Mouse (Mus musculus): ENCODE data around the gene Casc4. TPM values are rescaled to one million over a fixed set of nuclear protein-coding genes. Genes with fewer than 3 reads are reported as not detected.
"Not testable (repeated sequence)": the region's sequence is repeated elsewhere in the genome, so short reads cannot be mapped to it uniquely, and the experiment has no call there.

Casc4 gene
- polyA plus RNA-seq, 1 experiment = 28.7 TPM

- DNase-seq = no peak
- Histone ChIP-seq H3K4me3 (replicated peaks; ENCODE audit: extremely low read depth, low read depth, low read length) (no peak overlapping the region), H3K4me1 (ENCODE audit: control insufficient read depth, insufficient read depth, low read length) (no peaks in the 10 kb centered on the region; the same call in 1 of the 2 replicates)
- WGBS = 61% methylated on average over 3 of the region's 3 CpGs
- TF ChIP-seq CTCF (IDR thresholded peaks at IDR 0.05; ENCODE audit: insufficient read depth, low read length) (no peak), POLR2A (IDR thresholded peaks at IDR 0.05; ENCODE audit: borderline replicate concordance, extremely low read depth, low read depth, low read length) (no peak)
These were observed 22.1 kb downstream of the Casc4 start for GRCm38 (mm10) chr2:121888720-121889497.

GRCm38 (mm10) chr2:121895261-121895660 is 28.5 kb downstream of the Casc4 start:
- TF ChIP-seq POLR2A (IDR thresholded peaks at IDR 0.05; ENCODE audit: borderline replicate concordance, extremely low read depth, low read depth, low read length) = no peak
- TF ChIP-seq CTCF (IDR thresholded peaks at IDR 0.05; ENCODE audit: insufficient read depth, low read length) = no peak
- H3K4me3 ChIP-seq (replicated peaks; ENCODE audit: extremely low read depth, low read depth, low read length) = no peak overlapping the region
- WGBS = 78% methylated on average over 2 of the region's 2 CpGs
- DNase-seq = no peak
- H3K4me1 ChIP-seq (ENCODE audit: control insufficient read depth, insufficient read depth, low read length) = peaks cover 3% of the 10 kb centered on the region

GRCm38 (mm10) chr2:121896825-121897224 is 30.1 kb downstream of the Casc4 start:
- Histone ChIP-seq H3K4me1 (ENCODE audit: control insufficient read depth, insufficient read depth, low read length) (peaks cover 8% of the 10 kb centered on the region), H3K4me3 (replicated peaks; ENCODE audit: extremely low read depth, low read depth, low read length) (no peak overlapping the region)
- WGBS = 90% methylated on average over 1 of the region's 1 CpGs
- TF ChIP-seq CTCF (IDR thresholded peaks at IDR 0.05; ENCODE audit: insufficient read depth, low read length) (no peak), POLR2A (IDR thresholded peaks at IDR 0.05; ENCODE audit: borderline replicate concordance, extremely low read depth, low read depth, low read length) (no peak)
- no peak for DNase-seq

GRCm38 (mm10) chr2:121909975-121910374 is 43.2 kb downstream of the Casc4 start:
- TF ChIP-seq CTCF (IDR thresholded peaks at IDR 0.05; ENCODE audit: insufficient read depth, low read length) (no peak), POLR2A (IDR thresholded peaks at IDR 0.05; ENCODE audit: borderline replicate concordance, extremely low read depth, low read depth, low read length) (no peak)
- WGBS = 69% methylated on average over 3 of the region's 3 CpGs
- Histone ChIP-seq H3K4me1 (ENCODE audit: control insufficient read depth, insufficient read depth, low read length) (peaks cover 3% of the 10 kb centered on the region), H3K4me3 (replicated peaks; ENCODE audit: extremely low read depth, low read depth, low read length) (no peak overlapping the region)
- no peak for DNase-seq

- DNase-seq = no peak
- Histone ChIP-seq H3K4me1 (ENCODE audit: control insufficient read depth, insufficient read depth, low read length) (peaks cover 3% of the 10 kb centered on the region), H3K4me3 (replicated peaks; ENCODE audit: extremely low read depth, low read depth, low read length) (no peak overlapping the region)
- WGBS = 72% methylated on average over 5 of the region's 5 CpGs
- no peak for TF ChIP-seq CTCF (IDR thresholded peaks at IDR 0.05; ENCODE audit: insufficient read depth, low read length)
- no peak for TF ChIP-seq POLR2A (IDR thresholded peaks at IDR 0.05; ENCODE audit: borderline replicate concordance, extremely low read depth, low read depth, low read length)
These were observed 49.5 kb downstream of the Casc4 start for GRCm38 (mm10) chr2:121916047-121916970.

- H3K4me3 ChIP-seq (replicated peaks; ENCODE audit: extremely low read depth, low read depth, low read length); H3K4me1 ChIP-seq (ENCODE audit: control insufficient read depth, insufficient read depth, low read length); DNase-seq: not testable (repeated sequence)
- WGBS = 68% methylated on average over 2 of the region's 2 CpGs
These were observed 70.9 kb downstream of the Casc4 start for GRCm38 (mm10) chr2:121937624-121938023.

- WGBS = 79% methylated on average over 3 of the region's 3 CpGs
- TF ChIP-seq POLR2A (IDR thresholded peaks at IDR 0.05; ENCODE audit: borderline replicate concordance, extremely low read depth, low read depth, low read length) = no peak
- no peak for TF ChIP-seq CTCF (IDR thresholded peaks at IDR 0.05; ENCODE audit: insufficient read depth, low read length)
- H3K4me1 ChIP-seq (ENCODE audit: control insufficient read depth, insufficient read depth, low read length) = no peaks in the 10 kb centered on the region
- no peak overlapping the region for H3K4me3 ChIP-seq (replicated peaks; ENCODE audit: extremely low read depth, low read depth, low read length)
- no peak for DNase-seq
These were observed 76.6 kb downstream of the Casc4 start for GRCm38 (mm10) chr2:121943364-121943763.

GRCm38 (mm10) chr2:121954971-121955656 is 88.3 kb downstream of the Casc4 start:
- no peak for DNase-seq
- WGBS = 15% methylated on average over 10 of the region's 10 CpGs
- Histone ChIP-seq H3K4me1 (ENCODE audit: control insufficient read depth, insufficient read depth, low read length) (peaks cover 7% of the 10 kb centered on the region), H3K4me3 (replicated peaks; ENCODE audit: extremely low read depth, low read depth, low read length) (peak overlapping the region; percentile 61)
- TF ChIP-seq POLR2A (IDR thresholded peaks at IDR 0.05; ENCODE audit: borderline replicate concordance, extremely low read depth, low read depth, low read length) (no peak), CTCF (IDR thresholded peaks at IDR 0.05; ENCODE audit: insufficient read depth, low read length) (no peak)

GRCm38 (mm10) chr2:121955765-121956223 is 89.0 kb downstream of the Casc4 start, which contains the start of the genes Ctdspl2 and Mageb3:
Gene Ctdspl2 (plus strand): TSS chr2:121956001.
Gene Mageb3 (minus strand): TSS chr2:121956092.
- peaks cover 7% of the 10 kb centered on the region for H3K4me1 ChIP-seq (ENCODE audit: control insufficient read depth, insufficient read depth, low read length)
- TF ChIP-seq CTCF (IDR thresholded peaks at IDR 0.05; ENCODE audit: insufficient read depth, low read length) (no peak), POLR2A (IDR thresholded peaks at IDR 0.05; ENCODE audit: borderline replicate concordance, extremely low read depth, low read depth, low read length) (peak; percentile 52; the same call in 1 of the 2 replicates)
- under 1% methylated on average over 48 of the region's 48 CpGs for WGBS
- peak; percentile 97 for DNase-seq
- H3K4me3 ChIP-seq (replicated peaks; ENCODE audit: extremely low read depth, low read depth, low read length) = peak within 1 kb of the TSS; percentile 97

All from lung, adult 2 months (tissue).